Mouse (Mus musculus) heart, postnatal 0 days (tissue): ENCODE data around the gene Sez6. TPM values are rescaled to one million over a fixed set of nuclear protein-coding genes. Genes with fewer than 3 reads are reported as not detected.

Experiments used
- ATAC-seq: fragments of 200-750 bp; cut with Nextera tagmentation; 2 replicates; pipeline ENCODE4 v1.8.0; 2017; ENCODE audit warnings: low read depth, moderate number of reproducible peaks, moderate library complexity; ENCODE audit not compliant: insufficient read depth
- DNase-seq: peaks from one replicate; pipeline ENCODE4 v3.0.0-alpha.2; 2016; ENCODE audit warnings: low spot score
- H3K27ac ChIP-seq: fragments of 300-500 bp; sonication (generic); 2 replicates; pipeline ENCODE4 v1.5.1; 2014; ENCODE audit warnings: low read depth, mild to moderate bottlenecking
- H3K27me3 ChIP-seq: fragments of 300-500 bp; sonication (generic); 2 replicates; pipeline ENCODE4 v1.6.1; 2014; ENCODE audit warnings: low read length, mixed read lengths; ENCODE audit not compliant: control insufficient read depth, insufficient read depth
- H3K36me3 ChIP-seq: fragments of 300-500 bp; sonication (generic); replicated peaks from 2 replicates; pipeline ENCODE4 v1.6.1; 2014; ENCODE audit warnings: low read length, mixed read lengths; ENCODE audit not compliant: control insufficient read depth, insufficient read depth
- H3K4me1 ChIP-seq: fragments of 300-500 bp; sonication (generic); 2 replicates; pipeline ENCODE4 v1.6.1; 2014; ENCODE audit warnings: antibody characterized with exemption; ENCODE audit not compliant: control insufficient read depth, insufficient read depth
- H3K4me2 ChIP-seq: fragments of 300-500 bp; sonication (generic); 2 replicates; pipeline ENCODE4 v1.6.1; 2014; ENCODE audit warnings: low read depth, mild to moderate bottlenecking, low read length, moderate library complexity
- H3K4me3 ChIP-seq: fragments of 300-500 bp; sonication (generic); 2 replicates; pipeline ENCODE4 v1.5.1; 2014; ENCODE audit warnings: low read depth, low read length
- H3K9ac ChIP-seq: fragments of 300-500 bp; sonication (generic); replicated peaks from 2 replicates; pipeline ENCODE4 v1.6.1; 2014; ENCODE audit warnings: low read depth, low read length, mixed read lengths
- H3K9me3 ChIP-seq: fragments of 300-500 bp; sonication (generic); replicated peaks from 2 replicates; pipeline ENCODE4 v1.6.1; 2016; ENCODE audit warnings: low read length; ENCODE audit not compliant: control insufficient read depth
- CTCF ChIP-seq: IDR thresholded peaks from 2 replicates; pipeline ENCODE4 v1.5.1; 2016; ENCODE audit warnings: antibody characterized with exemption, control low read depth, low read depth
- EP300 ChIP-seq: IDR thresholded peaks from 2 replicates; pipeline ENCODE4 v1.6.1; 2016; ENCODE audit warnings: antibody characterized with exemption, low read depth
- WGBS: fragments of 180-500 bp; shearing (Covaris S2); extraction: QIAGEN DNeasy Blood & Tissue Kit; methylation state at CpG from one replicate; pipeline ENCODE4 v1.1.7; 2014; 5-methylcytosine and 5-hydroxymethylcytosine counted together
- polyA plus RNA-seq: library from polyadenylated mRNA; unstranded; fragments of >200 nt; fragmentation: Nextera tagmentation; extraction: Ambion mirVana; gene quantifications from 2 replicates; pipeline ENCODE4 v1.2.1, GENCODE M21; 2015
- total RNA-seq: library from RNA; depleted of rRNA; stranded (reverse); fragments of >200 nt; gene quantifications from 2 replicates; pipeline ENCODE4 v1.2.3, GENCODE M21; 2014; ENCODE audit warnings: low replicate concordance

Sez6 gene
- total and polyA plus RNA-seq, 2 experiments from 2014 or later = not detected

- Histone ChIP-seq H3K4me2 (no peak overlapping the region), H3K9me3 (no peaks in the 10 kb centered on the region), H3K4me3 (no peak overlapping the region), H3K9ac (no peak overlapping the region), H3K4me1 (no peaks in the 10 kb centered on the region), H3K36me3 (no peaks in the 10 kb centered on the region), H3K27ac (no peak overlapping the region), H3K27me3 (peaks cover 4% of the 10 kb centered on the region; the same call in 1 of the 2 replicates)
- no peak for TF ChIP-seq EP300
- no peak for TF ChIP-seq CTCF
- DNase-seq = no peak
- no peak for ATAC-seq
- 86% methylated on average over 10 of the region's 10 CpGs for WGBS
Measured at GRCm38 (mm10) chr11:77962946-77963345, 32.3 kb downstream of the Sez6 start.

GRCm38 (mm10) chr11:77964415-77965095 is 34.0 kb downstream of the Sez6 start:
- Histone ChIP-seq H3K4me1 (no peaks in the 10 kb centered on the region), H3K9me3 (no peaks in the 10 kb centered on the region), H3K36me3 (no peaks in the 10 kb centered on the region), H3K4me3 (no peak overlapping the region), H3K27ac (no peak overlapping the region), H3K27me3 (no peaks in the 10 kb centered on the region), H3K9ac (no peak overlapping the region), H3K4me2 (no peak overlapping the region)
- no peak; the same call in 1 of the 2 replicates for ATAC-seq
- no peak for DNase-seq
- WGBS = 30% methylated on average over 19 of the region's 19 CpGs
- TF ChIP-seq CTCF (no peak), EP300 (no peak)

DNA sequence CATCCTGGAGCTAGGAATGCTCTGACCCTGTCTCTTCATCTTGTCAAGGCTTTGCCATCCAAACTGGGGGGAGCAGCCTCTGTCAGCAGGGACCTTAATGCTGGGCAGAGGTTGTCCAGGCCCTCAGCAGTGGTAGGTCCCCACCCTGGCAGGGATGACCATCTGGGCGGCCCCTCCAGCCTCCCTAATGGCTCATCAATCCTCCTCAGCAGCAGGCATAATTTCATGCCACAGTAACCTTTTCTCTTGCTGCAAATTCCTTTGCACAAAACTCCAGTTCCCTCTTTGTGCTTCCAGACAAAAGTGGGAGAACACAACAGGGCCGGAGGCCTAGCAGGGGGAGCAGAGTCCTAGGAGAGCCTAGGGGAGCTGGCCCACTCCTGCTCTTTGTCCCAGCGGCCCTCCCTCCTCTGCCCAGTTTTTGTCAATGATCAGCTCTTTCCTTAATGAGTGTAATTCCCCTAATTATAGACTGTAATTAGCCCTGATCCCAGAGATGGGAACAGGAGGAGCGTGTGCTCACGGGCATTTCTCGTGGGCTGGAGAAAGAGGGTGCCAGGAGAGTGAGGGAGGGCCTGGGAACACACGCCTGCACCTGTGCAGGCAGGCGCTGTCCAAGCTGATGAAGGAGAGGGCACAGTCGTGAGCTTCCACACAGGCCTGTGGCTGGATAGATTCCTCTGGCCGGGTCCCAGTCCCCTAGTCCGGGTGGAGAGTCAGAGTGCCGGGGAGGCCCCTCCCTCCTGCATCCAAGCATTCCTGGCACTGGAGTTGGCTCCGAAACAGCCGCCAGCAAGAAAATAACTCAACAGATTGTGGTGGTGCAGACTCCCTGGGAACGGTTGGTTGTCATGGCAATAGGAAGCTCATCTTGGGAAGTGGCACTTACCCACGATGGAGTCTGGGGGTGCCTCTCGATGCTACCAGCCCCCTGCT is 34.8 kb downstream of the Sez6 start:
- no peak for DNase-seq
- no peaks in the 10 kb centered on the region for H3K27me3 ChIP-seq
- H3K9me3 ChIP-seq = no peaks in the 10 kb centered on the region
- no peak overlapping the region for H3K4me3 ChIP-seq
- WGBS = 28% methylated on average over 17 of the region's 17 CpGs
- no peaks in the 10 kb centered on the region for H3K4me1 ChIP-seq
- ATAC-seq = peak; percentile 65
- no peaks in the 10 kb centered on the region for H3K36me3 ChIP-seq
- H3K9ac ChIP-seq = no peak overlapping the region
- H3K4me2 ChIP-seq = no peak overlapping the region
- TF ChIP-seq CTCF = no peak
- no peak for TF ChIP-seq EP300
- H3K27ac ChIP-seq = no peak overlapping the region

GRCm38 (mm10) chr11:77966037-77966391 is 35.4 kb downstream of the Sez6 start:
- 41% methylated on average over 5 of the region's 5 CpGs for WGBS
- DNase-seq = no peak
- no peak overlapping the region for H3K4me2 ChIP-seq

DNA sequence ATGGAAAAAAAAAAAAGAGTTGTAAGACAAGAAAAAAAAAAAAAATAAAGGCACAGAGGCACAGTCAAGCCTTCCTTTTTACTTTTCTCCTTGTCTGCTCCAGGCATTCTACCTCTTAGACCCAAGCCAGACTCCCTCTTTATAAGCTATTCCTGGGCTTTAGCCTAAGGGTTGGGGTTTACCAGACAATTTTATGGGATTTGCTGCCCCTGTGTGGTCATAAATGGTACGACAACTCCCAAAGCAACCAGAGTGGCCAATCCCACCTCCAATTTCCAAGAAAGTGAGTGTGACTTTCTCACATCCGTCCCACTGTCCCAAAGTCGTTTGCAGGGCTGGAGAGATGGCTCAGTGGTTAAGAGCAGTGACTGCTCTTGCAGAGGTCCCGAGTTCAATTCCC is 36.5 kb downstream of the Sez6 start:
- Histone ChIP-seq H3K9ac (no peak overlapping the region), H3K36me3 (no peaks in the 10 kb centered on the region), H3K4me2 (no peak overlapping the region), H3K9me3 (no peaks in the 10 kb centered on the region), H3K4me1 (no peaks in the 10 kb centered on the region), H3K27me3 (no peaks in the 10 kb centered on the region), H3K4me3 (no peak overlapping the region), H3K27ac (no peak overlapping the region)
- peak; percentile 70 for TF ChIP-seq CTCF
- no peak for TF ChIP-seq EP300
- DNase-seq = peak; percentile 69
- peak; percentile 45; the same call in 1 of the 2 replicates for ATAC-seq
- WGBS = under 1% methylated on average over 4 of the region's 4 CpGs

More at GRCm38 (mm10) chr11:77966037-77966391, 35.4 kb downstream of the Sez6 start:
- Histone ChIP-seq H3K27me3 (no peaks in the 10 kb centered on the region), H3K27ac (no peak overlapping the region), H3K9me3 (no peaks in the 10 kb centered on the region), H3K36me3 (no peaks in the 10 kb centered on the region), H3K4me1 (no peaks in the 10 kb centered on the region), H3K9ac (no peak overlapping the region), H3K4me3 (no peak overlapping the region)
- no peak for ATAC-seq
- TF ChIP-seq EP300 = no peak
- no peak for TF ChIP-seq CTCF
